Mouse (Mus musculus) lung, embryonic 14.5 days (tissue): ENCODE data around the gene Edc4. TPM values are rescaled to one million over a fixed set of nuclear protein-coding genes. Genes with fewer than 3 reads are reported as not detected.

Experiments
- ATAC-seq: fragments of 200-750 bp; cut with Nextera tagmentation; 2 replicates; pipeline ENCODE4 v1.8.0; 2017; ENCODE audit warnings: mild to moderate bottlenecking, moderate TSS enrichment, moderate library complexity; ENCODE audit not compliant: insufficient read depth
- DNase-seq: peaks from one replicate; pipeline ENCODE4 v3.0.0-alpha.2; 2015
- H3K27ac ChIP-seq: fragments of 300-500 bp; sonication (generic); 2 replicates; pipeline ENCODE4 v1.5.1; 2014; ENCODE audit warnings: low read depth, mild to moderate bottlenecking, moderate library complexity
- H3K27me3 ChIP-seq: fragments of 300-500 bp; sonication (generic); 2 replicates; pipeline ENCODE4 v1.6.1; 2014; ENCODE audit warnings: low read length, control low read depth; ENCODE audit not compliant: insufficient read depth
- H3K36me3 ChIP-seq: fragments of 300-500 bp; sonication (generic); 2 replicates; pipeline ENCODE4 v1.6.1; 2014; ENCODE audit warnings: control low read depth; ENCODE audit not compliant: insufficient read depth
- H3K4me1 ChIP-seq: fragments of 300-500 bp; sonication (generic); 2 replicates; pipeline ENCODE4 v1.6.1; 2014; ENCODE audit warnings: antibody characterized with exemption, control low read depth; ENCODE audit not compliant: insufficient read depth
- H3K4me2 ChIP-seq: fragments of 300-500 bp; sonication (generic); 2 replicates; pipeline ENCODE4 v1.6.1; 2014; ENCODE audit warnings: mild to moderate bottlenecking
- H3K4me3 ChIP-seq: fragments of 300-500 bp; sonication (generic); 2 replicates; pipeline ENCODE4 v1.5.1; 2014; ENCODE audit warnings: low read depth, low read length
- H3K9ac ChIP-seq: fragments of 300-500 bp; sonication (generic); 2 replicates; pipeline ENCODE4 v1.6.1; 2014
- H3K9me3 ChIP-seq: fragments of 300-500 bp; sonication (generic); 2 replicates; pipeline ENCODE4 v1.6.1; 2016; ENCODE audit warnings: low read depth, low read length, control low read depth
- CTCF ChIP-seq: IDR thresholded peaks from 2 replicates; pipeline ENCODE4 v1.5.1; 2016; ENCODE audit warnings: antibody characterized with exemption, low read depth
- WGBS: fragments of 180-500 bp; shearing (Covaris S2); extraction: QIAGEN DNeasy Blood & Tissue Kit; methylation state at CpG from one replicate; pipeline ENCODE4 v1.1.7; 2014; 5-methylcytosine and 5-hydroxymethylcytosine counted together
- polyA plus RNA-seq: library from polyadenylated mRNA; unstranded; fragments of >200 nt; fragmentation: Nextera tagmentation; extraction: Ambion mirVana; gene quantifications from 2 replicates; pipeline ENCODE4 v1.2.1, GENCODE M21; 2014

The Edc4 gene
- polyA plus RNA-seq, 1 experiment from 2014 or later: 55.4 TPM

- no peaks in the 10 kb centered on the region for H3K27me3 ChIP-seq
- no peak for TF ChIP-seq CTCF
- no peaks in the 10 kb centered on the region for H3K4me1 ChIP-seq
- no peaks in the 10 kb centered on the region for H3K9me3 ChIP-seq
- under 1% methylated on average over 68 of the region's 68 CpGs for WGBS
- DNase-seq (peak; percentile 97), ATAC-seq (peak; percentile 96)
- H3K4me2 ChIP-seq: peak within 1 kb of the TSS; percentile 92
- H3K4me3 ChIP-seq: peak within 1 kb of the TSS; percentile 97
- H3K27ac ChIP-seq: peak within 1 kb of the TSS; percentile 90
- H3K9ac ChIP-seq: peak within 1 kb of the TSS; percentile 99
- 0 out of 2 replicates have a peak, but pooled peaks cover 2% of the 10 kb centered on the region for H3K36me3 ChIP-seq
These were observed 19.7 kb downstream of the Edc4 start, which contains the start of gene Pskh1 for GRCm38 (mm10) chr8:105900180-105900940. TSS of gene Pskh1 (plus strand) at chr8:105900441.

- peak overlapping the region; percentile 99 for H3K9ac ChIP-seq
- H3K27me3 ChIP-seq: no peaks in the 10 kb centered on the region
- ATAC-seq (no peak), DNase-seq (peak; percentile 10)
- H3K36me3 ChIP-seq: 0 out of 2 replicates have a peak, but pooled peaks cover 4% of the 10 kb centered on the region
- WGBS: 23% methylated on average over 16 of the region's 16 CpGs
- TF ChIP-seq CTCF: no peak
- H3K27ac ChIP-seq: peak overlapping the region; percentile 90
- H3K4me3 ChIP-seq: peak overlapping the region; percentile 97
- H3K9me3 ChIP-seq: no peaks in the 10 kb centered on the region
- peak overlapping the region; percentile 92 for H3K4me2 ChIP-seq
- no peaks in the 10 kb centered on the region for H3K4me1 ChIP-seq
These were observed 20.4 kb downstream of the Edc4 start for GRCm38 (mm10) chr8:105900941-105901616.

GRCm38 (mm10) chr8:105919390-105919789, 38.7 kb downstream of the Edc4 start:
- 82% methylated on average over 3 of the region's 3 CpGs for WGBS
- H3K36me3 ChIP-seq: peaks cover 30% of the 10 kb centered on the region
- no peaks in the 10 kb centered on the region for H3K4me1 ChIP-seq
- H3K27ac ChIP-seq: no peak overlapping the region
- ATAC-seq (no peak), DNase-seq (no peak)
- no peak overlapping the region for H3K4me3 ChIP-seq
- H3K4me2 ChIP-seq: no peak overlapping the region
- no peaks in the 10 kb centered on the region for H3K9me3 ChIP-seq
- TF ChIP-seq CTCF: no peak
- H3K9ac ChIP-seq: no peak overlapping the region
- no peaks in the 10 kb centered on the region for H3K27me3 ChIP-seq

- no peaks in the 10 kb centered on the region for H3K27me3 ChIP-seq
- DNase-seq (no peak), ATAC-seq (no peak)
- 66% methylated on average over 3 of the region's 3 CpGs for WGBS
- no peak overlapping the region for H3K27ac ChIP-seq
- H3K4me3 ChIP-seq: no peak overlapping the region
- no peaks in the 10 kb centered on the region for H3K4me1 ChIP-seq
- no peak for TF ChIP-seq CTCF
- H3K36me3 ChIP-seq: peaks cover 16% of the 10 kb centered on the region
- H3K4me2 ChIP-seq: no peak overlapping the region
- H3K9ac ChIP-seq: no peak overlapping the region
- no peaks in the 10 kb centered on the region for H3K9me3 ChIP-seq
These were observed 44.4 kb downstream of the Edc4 start for GRCm38 (mm10) chr8:105925123-105925522.

- no peak overlapping the region for H3K27ac ChIP-seq
- ATAC-seq (peak; percentile 36), DNase-seq (peak; percentile 82)
- no peak overlapping the region for H3K4me2 ChIP-seq
- 15% methylated on average over 8 of the region's 8 CpGs for WGBS
- no peak overlapping the region for H3K9ac ChIP-seq
- no peak overlapping the region for H3K4me3 ChIP-seq
- no peaks in the 10 kb centered on the region for H3K27me3 ChIP-seq
- H3K36me3 ChIP-seq: peaks cover 35% of the 10 kb centered on the region
- H3K9me3 ChIP-seq: no peaks in the 10 kb centered on the region
- peak; percentile 94 for TF ChIP-seq CTCF
- no peaks in the 10 kb centered on the region for H3K4me1 ChIP-seq
These were observed 49.9 kb downstream of the Edc4 start for GRCm38 (mm10) chr8:105930602-105931001.

GRCm38 (mm10) chr8:105931271-105931670, 50.6 kb downstream of the Edc4 start:
- Histone ChIP-seq H3K4me3 (no peak overlapping the region), H3K4me1 (peaks cover under 1% of the 10 kb centered on the region; the same call in 1 of the 2 replicates), H3K9ac (no peak overlapping the region), H3K4me2 (no peak overlapping the region), H3K36me3 (peaks cover 35% of the 10 kb centered on the region), H3K27me3 (no peaks in the 10 kb centered on the region), H3K27ac (no peak overlapping the region), H3K9me3 (no peaks in the 10 kb centered on the region)
- ATAC-seq: no peak
- TF ChIP-seq CTCF: no peak
- no peak for DNase-seq
- WGBS: 92% methylated on average over 3 of the region's 3 CpGs

GRCm38 (mm10) chr8:105932525-105932924, 51.8 kb downstream of the Edc4 start:
- DNase-seq: no peak
- Histone ChIP-seq H3K4me1 (peaks cover 5% of the 10 kb centered on the region; the same call in 1 of the 2 replicates), H3K9me3 (no peaks in the 10 kb centered on the region), H3K27me3 (no peaks in the 10 kb centered on the region), H3K27ac (no peak overlapping the region), H3K4me2 (no peak overlapping the region), H3K36me3 (peaks cover 32% of the 10 kb centered on the region), H3K4me3 (no peak overlapping the region), H3K9ac (no peak overlapping the region)
- TF ChIP-seq CTCF: no peak
- ATAC-seq: no peak
- WGBS: 88% methylated on average over 11 of the region's 11 CpGs
